Mouse (Mus musculus) left cerebral cortex, adult 2 months (tissue): ENCODE data around the gene Arvcf. TPM values are rescaled to one million over a fixed set of nuclear protein-coding genes. Genes with fewer than 3 reads are reported as not detected.

ENCODE experiments used
- DNase-seq, 2 experiments: peaks; one replicate each; pipeline ENCODE4 v3.0.0; 2021 to 2022; ENCODE audit warnings: low spot score in 2 of 2, mixed read lengths in 1 of 2; ENCODE audit errors: extremely low spot score in 1 of 2
- H3K27ac ChIP-seq: fragments of 200-600 bp; 2 replicates; pipeline ENCODE4 v1.8.1; 2022
- H3K4me3 ChIP-seq: fragments of 200-600 bp; 2 replicates; pipeline ENCODE4 v1.8.1; 2022
- CTCF ChIP-seq: fragments of 200-600 bp; IDR thresholded peaks from 2 replicates; pipeline ENCODE4 v1.8.1; 2022; ENCODE audit warnings: antibody characterized with exemption, mild to moderate bottlenecking, moderate library complexity
- intact Hi-C: fragments of 180-260 bp; cut with DNase I; formaldehyde crosslinking; loops from one replicate; pipeline ENCODE4 v1.15.1; 2025
- total RNA-seq, 2 experiments: library from RNA; stranded (reverse); gene quantifications; 2 replicates each; pipeline ENCODE4 v1.2.3; 2021

Gene Arvcf
- total RNA-seq, 2 experiments from 2014 or later, result 39.1 to 50.4 TPM

- H3K4me3 ChIP-seq, result no peak overlapping the region
- no peak for TF ChIP-seq CTCF
- no peak for DNase-seq
- intact Hi-C loops, result no loop called here
- H3K27ac ChIP-seq, result peak overlapping the region; percentile 30; the same call in 1 of the 2 replicates
These were observed 69.5 kb downstream of the Arvcf start for GRCm38 (mm10) chr16:18417491-18417890.

- no peak for TF ChIP-seq CTCF
- intact Hi-C loops, result no loop called here
- DNase-seq, result no peak
- Histone ChIP-seq H3K4me3 (no peak overlapping the region), H3K27ac (no peak overlapping the region)
These were observed 71.0 kb downstream of the Arvcf start for GRCm38 (mm10) chr16:18418756-18419602.

- H3K27ac ChIP-seq, result no peak overlapping the region
- TF ChIP-seq CTCF, result no peak
- no peak for DNase-seq
- no peak overlapping the region for H3K4me3 ChIP-seq
- intact Hi-C loops, result no loop called here
These were observed 71.6 kb downstream of the Arvcf start for GRCm38 (mm10) chr16:18419603-18420026.

- no peak for TF ChIP-seq CTCF
- no peak for DNase-seq
- intact Hi-C loops, result no loop called here
- Histone ChIP-seq H3K4me3 (no peak overlapping the region), H3K27ac (no peak overlapping the region)
These were observed 72.6 kb downstream of the Arvcf start for GRCm38 (mm10) chr16:18420571-18420970.

- Histone ChIP-seq H3K4me3 (no peak overlapping the region), H3K27ac (peak overlapping the region; percentile 97)
- DNase-seq, result no peak
- intact Hi-C loops, result no loop called here
- no peak for TF ChIP-seq CTCF
These were observed 75.4 kb downstream of the Arvcf start for GRCm38 (mm10) chr16:18423203-18423914.

GRCm38 (mm10) chr16:18423915-18424265, 75.9 kb downstream of the Arvcf start:
- H3K27ac ChIP-seq, result peak overlapping the region; percentile 97
- intact Hi-C loops, result no loop called here
- TF ChIP-seq CTCF, result no peak
- H3K4me3 ChIP-seq, result peak overlapping the region; percentile 92
- no peak for DNase-seq

GRCm38 (mm10) chr16:18424364-18425045, 76.5 kb downstream of the Arvcf start:
- intact Hi-C loops, result loop anchor here (5.0 kb wide), 2 partner anchors 77 to 193 kb away; partner anchors contain the start of genes Arvcf and Tango2
- DNase-seq, result no peak
- H3K27ac ChIP-seq, result peak overlapping the region; percentile 97
- peak overlapping the region; percentile 92 for H3K4me3 ChIP-seq
- no peak for TF ChIP-seq CTCF

- no peak for TF ChIP-seq CTCF
- Histone ChIP-seq H3K27ac (peak overlapping the region; percentile 97), H3K4me3 (peak overlapping the region; percentile 92)
- DNase-seq, result no peak
- intact Hi-C loops, result loop anchor here (5.0 kb wide), 2 partner anchors 78 to 192 kb away; partner anchors contain the start of genes Arvcf and Tango2
These were observed 77.7 kb downstream of the Arvcf start for GRCm38 (mm10) chr16:18425475-18426214.

- Histone ChIP-seq H3K27ac (peak within 1 kb of the TSS; percentile 97), H3K4me3 (peak within 1 kb of the TSS; percentile 92)
- peak; percentile 48 for TF ChIP-seq CTCF
- intact Hi-C loops, result loop anchor here (5.0 kb wide), 2 partner anchors 79 to 191 kb away; partner anchors contain the start of genes Arvcf and Tango2
- DNase-seq, result peak; percentile 77 to 81
These were observed 78.3 kb downstream of the Arvcf start, which contains the start of gene Txnrd2 for GRCm38 (mm10) chr16:18426215-18426791. Gene Txnrd2 (plus strand): TSS chr16:18426384.

GRCm38 (mm10) chr16:18426802-18427280, 78.9 kb downstream of the Arvcf start, which contains the start of gene Comt:
Gene Comt (minus strand): TSS chr16:18426852.
- TF ChIP-seq CTCF, result no peak
- intact Hi-C loops, result loop anchor here (5.0 kb wide), 2 partner anchors 80 to 190 kb away; partner anchors contain the start of genes Arvcf and Tango2
- Histone ChIP-seq H3K4me3 (peak within 1 kb of the TSS; percentile 92), H3K27ac (peak within 1 kb of the TSS; percentile 97)
- DNase-seq, result no peak
